Mouse (Mus musculus) frontal cortex, postnatal 25 days (tissue): ENCODE measurements at regions not wholly inside any gene's neighbourhood (a gene's known extent, or its start where the extent isn't known, plus 50 kb on each side); places are given as distances from the start of the nearest gene placed in this dataset.

Experiments used
- DNase-seq, 2 experiments: peaks; one replicate each; pipeline ENCODE4 v3.0.0; 2022; ENCODE audit warnings: low spot score in 2 of 2

- no peak for DNase-seq
Measured at GRCm38 (mm10) chr13:16100253-16100652, 88.6 kb downstream of the Inhba start.

DNA sequence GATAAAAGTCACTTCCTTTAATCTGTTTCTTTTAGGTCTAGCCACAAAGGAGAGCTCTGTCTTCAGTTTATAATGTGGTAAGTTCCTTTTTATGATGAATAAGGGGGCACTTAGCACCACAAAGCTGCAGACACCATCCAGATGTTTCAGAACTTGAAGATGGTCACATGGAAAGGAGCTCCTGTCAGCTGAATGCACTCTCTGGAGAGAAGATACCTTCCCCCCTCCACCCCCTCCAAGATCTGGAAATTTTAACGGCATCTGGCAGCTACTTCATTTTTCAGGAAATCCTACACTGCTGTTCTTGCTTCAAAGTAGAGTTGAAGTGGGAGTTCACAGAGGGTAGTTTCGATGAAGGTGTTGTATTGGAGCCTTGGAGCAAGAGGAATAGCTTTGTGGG lies 103.2 kb downstream of the Inhba start:
- no peak for DNase-seq

DNA sequence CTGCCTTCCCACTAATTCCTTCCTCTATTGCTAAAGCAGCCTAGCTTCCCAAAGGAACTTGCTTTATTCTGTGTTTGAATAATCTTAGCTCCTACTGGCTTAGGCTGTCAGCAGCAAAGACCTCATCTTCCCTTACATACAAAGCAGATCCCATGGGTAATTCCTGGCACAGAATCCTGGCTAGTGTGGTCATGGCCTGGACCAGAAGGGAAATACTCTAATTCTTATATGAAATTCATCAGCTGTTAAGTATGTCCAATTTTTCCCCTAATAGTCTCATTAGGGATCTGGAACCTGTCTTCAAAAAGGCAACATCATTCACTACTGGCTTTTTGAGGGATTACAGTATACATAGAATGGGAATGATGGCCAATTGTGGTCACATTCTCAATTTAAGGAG lies 135.0 kb downstream of the Inhba start:
- no peak for DNase-seq

GRCm38 (mm10) chr13:16154926-16155325 lies 143.3 kb downstream of the Inhba start:
- no peak for DNase-seq

DNA sequence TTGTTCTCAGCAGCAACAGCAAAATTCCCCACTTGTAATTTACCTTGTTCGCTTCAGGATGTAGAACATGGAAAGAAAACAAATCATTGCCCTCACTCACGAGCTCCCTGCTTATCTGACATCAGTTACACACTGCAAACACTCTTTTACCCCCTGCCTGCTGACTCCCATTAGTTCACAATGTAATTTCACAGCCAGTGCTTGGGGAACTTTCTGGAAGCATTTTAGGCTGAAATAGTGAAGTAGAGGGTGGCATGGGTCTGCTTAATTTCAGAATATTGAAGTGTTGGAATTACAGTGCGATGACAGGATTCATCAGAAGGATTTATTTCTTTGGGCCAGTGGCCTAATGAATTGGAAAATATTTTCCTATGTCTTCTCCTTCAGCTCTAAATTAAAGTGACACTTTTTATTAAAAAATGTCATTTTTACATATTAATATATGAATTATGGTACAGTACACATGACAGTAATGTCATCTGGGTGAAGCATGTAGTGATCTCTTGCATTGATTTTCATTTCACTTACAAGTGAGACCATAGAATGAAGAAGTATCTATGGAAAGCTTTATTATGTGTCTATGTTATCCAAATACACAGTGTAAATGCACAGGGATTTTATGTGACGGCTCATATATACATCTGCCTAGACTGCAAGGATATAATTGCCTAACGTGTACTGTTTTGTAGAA lies 153.7 kb downstream of the Inhba start:
- no peak for DNase-seq

- DNase-seq, result no peak
Measured at GRCm38 (mm10) chr13:16196692-16197091, 185.0 kb downstream of the Inhba start.

DNA sequence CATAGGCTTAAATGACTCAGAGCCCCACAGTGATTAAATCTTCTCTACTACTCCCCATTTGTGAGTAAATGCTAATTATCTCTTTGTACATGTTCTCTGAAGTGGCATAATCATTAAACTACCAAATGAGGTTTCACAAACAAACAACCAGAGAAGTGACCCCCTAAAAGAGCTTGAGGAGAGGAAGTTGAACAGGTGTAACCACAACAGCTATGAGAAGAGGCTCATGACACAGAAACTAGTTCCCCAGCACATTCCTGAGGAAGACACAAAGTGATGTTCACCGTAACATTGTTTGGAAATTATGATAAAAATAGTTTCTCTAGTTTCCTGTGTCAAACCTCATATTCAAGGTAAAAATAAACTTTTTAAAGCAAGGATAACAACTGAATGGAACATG lies 188.4 kb downstream of the Inhba start:
- DNase-seq, result no peak

DNA sequence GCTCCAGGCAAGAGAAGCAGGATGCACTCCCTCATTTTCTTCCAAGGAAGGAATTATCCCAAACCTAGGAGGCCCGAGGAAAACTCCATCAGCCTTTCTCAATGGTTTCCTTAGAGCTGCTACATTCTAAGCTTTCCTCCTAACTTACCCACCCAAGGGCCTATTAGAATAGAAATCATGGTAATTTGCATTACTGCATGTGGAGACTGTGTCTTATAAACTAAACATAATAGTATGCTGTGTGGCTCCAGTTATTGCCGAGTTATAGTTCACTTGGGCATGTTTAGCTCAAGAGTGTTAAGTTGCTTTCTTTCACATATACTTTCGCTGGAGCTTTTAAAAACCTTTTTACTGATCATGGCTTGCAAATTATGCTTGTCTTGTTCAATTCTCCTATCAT lies 191.5 kb downstream of the Inhba start:
- DNase-seq, result no peak

GRCm38 (mm10) chr13:16204097-16204496 lies 192.4 kb downstream of the Inhba start:
- DNase-seq, result no peak

DNA sequence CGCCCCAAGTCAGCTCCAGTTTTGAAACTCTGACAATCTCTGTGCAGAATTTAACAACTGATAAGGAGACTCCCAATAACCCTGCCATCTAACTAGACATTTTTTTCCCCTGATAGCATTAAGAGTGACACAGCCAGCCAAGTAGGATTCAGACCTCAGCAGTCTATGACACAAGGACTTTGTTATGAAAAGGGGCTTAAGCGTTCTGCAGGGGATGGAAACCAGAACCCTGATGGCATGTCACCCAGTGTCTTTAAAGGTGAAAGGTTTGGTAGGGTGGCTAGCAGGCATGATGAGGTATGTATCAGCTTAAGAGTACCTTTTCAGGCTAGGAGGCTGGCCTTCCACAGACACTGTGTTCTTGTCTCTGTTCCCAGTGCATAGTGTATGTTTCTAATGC lies 199.8 kb downstream of the Inhba start:
- no peak for DNase-seq

DNA sequence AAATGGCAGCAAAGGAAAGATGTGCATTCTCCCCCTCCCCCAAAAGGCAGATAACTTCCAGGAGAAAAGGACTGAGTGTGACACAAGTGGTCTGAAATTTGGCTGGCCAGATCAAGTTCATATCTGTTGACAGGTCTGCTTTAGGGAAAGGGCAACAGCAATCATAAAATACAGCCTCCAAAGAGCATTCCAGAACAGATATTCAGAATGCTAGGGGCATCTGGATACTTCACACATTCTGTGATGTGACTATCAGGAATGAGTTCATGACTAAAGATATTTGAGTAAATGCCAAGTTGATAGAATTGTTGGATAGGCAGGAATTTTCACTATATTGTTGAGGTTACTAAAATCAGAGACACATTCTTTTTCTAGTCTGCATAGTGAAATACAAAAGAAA lies 208.2 kb downstream of the Inhba start:
- DNase-seq, result no peak

DNA sequence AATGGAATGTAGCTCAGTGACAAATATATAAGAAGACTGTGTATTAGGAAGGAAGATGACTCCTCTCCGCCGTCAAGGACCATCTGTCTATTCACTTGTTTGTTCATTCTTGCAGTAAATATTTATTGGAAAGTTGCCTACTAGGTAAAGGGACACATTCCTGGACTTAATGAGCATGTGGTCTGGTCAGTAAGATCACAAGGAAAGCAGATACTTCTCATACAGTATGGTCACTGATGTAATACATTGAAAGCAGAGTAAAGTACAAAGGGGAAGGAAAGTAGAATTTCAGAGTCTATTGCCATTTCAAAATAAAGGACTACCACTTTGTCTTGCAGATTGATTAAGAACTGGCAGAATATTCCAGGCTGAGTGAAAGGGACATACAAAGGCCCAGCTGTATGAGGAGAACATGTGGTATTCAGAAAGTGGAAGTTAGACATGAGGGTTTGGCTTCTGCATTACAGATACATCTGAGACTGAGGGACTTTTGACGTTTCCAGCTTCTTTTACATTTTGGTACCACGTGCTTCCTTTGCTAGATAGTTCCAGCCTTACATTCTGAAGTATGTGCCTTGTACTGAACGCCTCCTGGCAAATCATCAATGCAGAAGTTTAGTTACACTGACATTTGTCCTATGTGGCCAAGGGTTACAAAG lies 211.4 kb downstream of the Inhba start:
- no peak for DNase-seq

DNA sequence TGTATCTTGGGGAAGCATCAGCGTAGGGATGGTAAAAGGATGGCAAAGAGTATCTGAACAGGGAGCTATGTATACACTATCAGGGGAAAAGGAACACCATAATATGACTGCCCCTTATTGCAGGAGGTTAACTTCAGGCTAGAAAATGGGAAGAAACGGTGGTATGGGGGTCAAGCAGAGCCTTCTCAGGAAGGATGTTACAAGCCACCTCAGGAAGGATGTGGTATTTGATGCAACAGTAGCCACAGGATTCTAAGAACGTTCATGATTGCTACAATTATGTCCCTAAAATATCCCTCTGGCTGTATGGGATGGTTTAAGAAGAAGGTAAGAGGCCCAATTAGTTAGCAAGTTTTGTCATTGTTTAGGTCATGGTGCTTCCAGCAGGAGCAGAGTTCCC lies 249.5 kb downstream of the Inhba start:
- no peak for DNase-seq

DNA sequence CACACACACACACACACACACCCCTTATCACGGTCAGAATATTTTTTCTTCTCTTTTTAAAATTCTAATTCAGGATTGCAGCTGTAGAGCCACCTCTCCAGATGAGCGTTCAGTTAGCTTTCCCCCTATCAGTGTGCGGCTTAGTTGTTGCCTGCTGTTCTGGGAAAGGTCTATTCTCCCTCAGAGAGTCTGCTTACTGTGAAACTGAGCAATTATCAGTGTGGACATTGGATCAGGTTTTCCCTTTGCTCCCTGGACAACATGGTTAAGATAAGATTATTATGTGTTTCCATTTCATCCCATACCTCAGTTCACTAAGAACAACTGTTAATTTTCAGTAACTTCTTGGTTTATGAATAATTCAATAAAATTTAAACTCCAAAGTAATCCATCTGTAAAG lies 268.3 kb downstream of the Inhba start:
- DNase-seq, result no peak

DNA sequence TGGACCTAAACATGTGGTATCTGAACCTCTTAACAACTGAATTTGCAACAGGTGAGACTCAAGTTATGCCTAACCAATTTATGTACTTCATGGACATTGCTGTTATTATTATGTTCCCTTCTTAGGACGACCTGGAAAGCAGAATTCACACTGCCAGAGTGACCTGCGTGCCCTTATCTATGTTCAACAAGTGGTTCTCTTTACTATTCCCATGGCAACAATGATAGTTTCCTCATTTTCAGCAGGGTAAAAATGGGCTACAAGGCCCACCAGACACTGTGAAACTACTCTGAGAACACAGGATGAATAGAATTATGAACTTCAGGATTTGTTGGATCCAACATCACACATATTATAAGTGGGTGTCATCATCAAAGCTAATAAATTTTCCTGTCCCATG lies 269.1 kb downstream of the Inhba start:
- no peak for DNase-seq

DNA sequence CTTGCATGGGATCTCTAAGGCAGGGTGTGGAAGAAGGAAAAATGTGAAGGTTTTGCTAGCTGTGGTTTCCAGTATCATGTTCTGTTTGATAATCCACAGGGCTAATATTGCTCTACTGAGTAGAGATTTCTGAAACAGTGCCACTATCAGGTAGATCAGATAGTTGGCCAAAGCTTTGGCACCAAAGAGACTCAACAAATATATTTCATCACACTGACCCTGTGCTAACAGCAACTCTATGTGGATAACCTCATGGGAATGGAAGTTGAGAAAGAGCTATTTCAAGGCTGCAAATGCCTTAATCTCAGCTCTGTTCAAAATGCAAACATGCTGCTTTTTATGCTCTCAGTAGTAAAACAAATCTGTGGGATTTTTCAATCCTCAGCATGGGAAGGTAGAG lies 270.1 kb downstream of the Inhba start:
- DNase-seq, result no peak

GRCm38 (mm10) chr13:16282230-16282629 lies 270.6 kb downstream of the Inhba start:
- DNase-seq, result no peak

DNA sequence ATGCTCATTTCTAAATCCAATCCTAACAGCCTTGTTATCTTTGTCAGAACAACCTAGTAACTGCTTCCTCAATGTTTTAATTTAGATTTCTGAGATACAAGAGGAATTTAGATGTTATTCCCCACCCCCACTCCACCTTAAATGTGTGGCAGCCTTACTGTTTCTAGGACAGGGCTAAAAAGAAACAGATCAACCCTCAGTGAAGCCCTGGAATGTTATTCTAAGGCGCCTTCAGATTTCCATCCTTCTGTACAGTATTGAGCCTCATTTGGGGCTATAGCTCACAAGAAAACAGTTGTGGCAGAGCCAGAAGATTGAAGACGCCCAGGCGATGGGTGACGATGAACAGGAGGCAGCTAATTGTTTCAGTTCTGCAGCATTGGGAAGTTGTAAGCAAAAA lies 271.7 kb downstream of the Inhba start:
- DNase-seq, result no peak

- no peak for DNase-seq
Measured at GRCm38 (mm10) chr13:16289633-16290032, 278.0 kb downstream of the Inhba start.

GRCm38 (mm10) chr13:16290784-16291183 lies 279.1 kb downstream of the Inhba start:
- DNase-seq, result no peak

DNA sequence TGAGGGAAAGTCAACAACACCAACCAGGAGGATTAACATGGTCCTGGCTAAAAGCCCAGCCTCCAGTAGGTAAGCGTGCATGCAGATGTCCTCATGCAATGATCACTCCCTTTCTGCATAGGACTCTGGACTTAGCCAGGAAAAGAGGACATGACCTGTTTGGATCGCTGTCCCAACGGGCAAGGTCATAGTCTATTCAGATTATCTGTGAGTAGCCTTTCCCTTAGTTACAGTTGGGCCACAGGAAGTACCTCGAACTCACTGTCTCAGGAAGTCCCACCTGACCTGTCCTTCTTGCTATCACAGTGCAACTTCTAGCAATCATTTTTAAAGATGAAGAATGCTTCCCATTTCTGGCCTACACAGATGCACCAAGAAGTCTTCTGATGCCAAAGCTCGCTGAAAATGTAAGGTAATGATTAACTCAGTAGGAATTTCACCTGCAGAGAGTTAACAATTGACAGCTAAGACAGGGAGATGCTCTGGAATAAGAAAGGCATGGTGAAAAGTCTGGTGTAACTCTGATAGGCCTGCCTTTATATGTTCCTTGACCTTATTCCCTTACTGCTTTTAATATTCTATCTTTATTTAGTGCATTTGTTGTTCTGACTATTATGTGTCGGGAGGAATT lies 280.1 kb downstream of the Inhba start:
- DNase-seq, result no peak

GRCm38 (mm10) chr13:16299756-16300155 lies 288.1 kb downstream of the Inhba start:
- no peak for DNase-seq

DNA sequence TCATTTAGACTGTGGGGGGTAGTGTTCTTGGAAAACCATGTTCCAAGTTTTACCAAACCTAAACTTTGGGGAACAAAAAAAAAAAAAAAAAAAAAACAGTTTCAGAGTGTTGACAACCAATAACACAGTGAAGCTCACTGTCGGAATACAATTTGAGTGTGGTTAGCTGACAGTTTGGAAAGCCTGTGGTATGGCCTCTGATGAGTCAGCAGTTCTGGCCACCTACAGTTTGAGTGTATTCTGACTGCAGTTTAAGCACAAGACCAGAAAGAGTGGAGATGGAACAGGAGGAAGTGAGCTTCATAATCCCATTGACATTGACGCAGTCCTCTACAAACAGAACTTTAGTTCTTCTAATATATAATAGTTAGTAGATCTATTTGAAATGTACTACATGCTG lies 303.0 kb downstream of the Inhba start:
- DNase-seq, result no peak
